Mouse (Mus musculus): Measurements from ENCODE around the gene Slc25a21.

GRCm38 (mm10) chr12:56807078-56807477, 390.2 kb downstream of the Slc25a21 start:
- no peak for TF ChIP-seq POLR2A (IDR thresholded peaks at IDR 0.05; ENCODE audit: extremely low read depth, insufficient read depth, low read length)
- no peak for TF ChIP-seq CTCF (IDR thresholded peaks at IDR 0.05; ENCODE audit: extremely low read depth, insufficient read depth, low read length)
